Mouse (Mus musculus): ENCODE data around the gene Gpr142.

The Gpr142 gene

DNA sequence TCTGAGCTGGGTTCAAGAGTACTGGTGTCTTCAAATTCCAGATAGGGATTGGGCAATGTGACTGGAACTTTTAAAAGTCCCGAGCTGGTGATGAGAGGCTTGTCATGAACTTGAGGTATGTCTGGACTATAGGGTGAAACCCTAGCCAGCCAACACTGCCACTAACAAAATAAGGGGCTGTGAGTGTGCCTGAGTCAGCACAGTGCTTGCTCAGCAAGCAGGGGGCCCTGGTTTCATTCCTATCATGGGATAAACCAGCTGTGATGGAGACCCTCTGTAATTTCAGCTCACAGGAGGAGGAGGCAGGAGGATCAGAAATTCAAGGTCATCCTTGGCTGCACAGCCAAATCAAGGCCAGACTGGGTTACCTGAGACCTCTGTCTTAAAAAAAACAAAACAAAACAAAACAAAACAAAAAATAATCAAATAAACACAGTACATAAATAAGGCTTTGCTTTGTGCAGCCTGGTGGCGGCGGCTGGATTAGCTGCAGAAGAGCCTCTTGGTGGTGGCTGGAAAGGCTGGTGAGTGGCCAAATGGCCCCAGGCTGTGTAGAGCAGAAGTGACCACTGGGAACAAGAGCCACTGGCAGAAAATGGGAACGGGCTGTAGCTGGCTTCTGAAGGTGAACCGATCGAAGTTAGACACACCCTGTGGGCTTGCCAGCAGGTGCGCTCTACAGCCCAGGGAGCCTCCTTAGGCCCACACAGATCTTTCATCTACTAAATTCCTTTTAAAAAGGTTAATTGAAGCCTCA is 45.9 kb downstream of the Gpr142 start:
- no peak for DNase-seq (ENCODE audit: low spot score in 2 of 2)

DNA sequence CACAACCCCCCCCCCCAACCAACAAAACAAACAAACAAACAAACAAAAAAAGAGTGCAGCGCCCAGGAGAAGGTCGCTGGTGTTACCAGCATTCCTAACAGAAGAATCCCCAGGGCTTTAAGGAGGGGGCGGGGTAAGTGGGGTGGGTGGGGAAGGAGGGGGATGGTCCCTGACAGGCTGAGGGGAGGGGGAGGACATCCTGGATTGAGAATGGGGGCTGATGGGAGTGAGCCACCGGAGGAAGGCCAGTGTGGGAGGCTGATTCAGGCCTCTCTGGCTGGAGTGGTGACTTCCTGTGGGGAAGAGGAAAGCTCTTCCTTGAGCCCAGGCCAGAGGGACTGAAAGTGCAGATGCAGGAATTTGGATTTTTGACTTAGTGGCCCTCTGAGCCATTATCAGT is 47.6 kb downstream of the Gpr142 start:
- DNase-seq (ENCODE audit: low spot score in 2 of 2): no peak

DNA sequence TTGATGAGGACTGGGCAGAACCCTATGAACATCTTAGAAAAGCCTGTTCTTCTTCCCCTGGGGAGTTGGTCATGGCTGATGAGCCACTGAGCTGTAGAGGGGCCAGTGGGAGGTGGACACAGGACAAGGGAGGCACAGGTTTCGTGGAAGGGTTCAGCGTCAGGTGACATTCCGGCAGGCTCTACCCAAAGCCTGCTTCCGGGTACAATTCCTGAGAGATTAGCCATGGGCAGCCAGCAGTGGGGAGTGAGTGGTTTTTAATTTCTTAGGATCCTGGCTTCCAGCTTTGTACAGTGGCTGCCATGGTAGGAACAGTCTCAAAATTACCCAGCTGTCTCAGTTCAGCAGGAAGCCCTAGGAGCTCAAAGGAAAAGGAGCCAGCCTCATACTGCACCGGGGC is 48.3 kb downstream of the Gpr142 start:
- DNase-seq (ENCODE audit: low spot score in 2 of 2): no peak

DNA sequence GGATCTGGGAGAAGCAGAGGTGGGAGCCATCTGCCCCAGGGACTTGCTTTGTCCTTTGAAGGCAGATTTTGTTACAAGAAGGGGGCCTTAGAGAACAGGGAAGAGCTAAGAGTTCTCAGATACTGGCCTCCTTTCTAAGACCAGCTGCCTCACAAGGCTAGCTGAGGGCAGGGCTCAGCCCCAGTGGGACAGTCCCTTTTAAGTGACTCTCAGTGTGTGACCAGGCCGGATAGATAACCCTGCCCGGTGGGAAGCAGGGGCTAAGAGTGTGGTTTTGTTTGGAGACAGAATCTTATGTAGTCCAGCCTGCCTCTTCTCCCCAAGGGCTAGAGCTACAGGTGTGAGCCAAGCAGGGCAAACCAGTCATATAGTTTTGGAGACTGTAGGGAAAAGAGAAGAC is 50.8 kb downstream of the Gpr142 start:
- DNase-seq (ENCODE audit: low spot score in 2 of 2): no peak

DNA sequence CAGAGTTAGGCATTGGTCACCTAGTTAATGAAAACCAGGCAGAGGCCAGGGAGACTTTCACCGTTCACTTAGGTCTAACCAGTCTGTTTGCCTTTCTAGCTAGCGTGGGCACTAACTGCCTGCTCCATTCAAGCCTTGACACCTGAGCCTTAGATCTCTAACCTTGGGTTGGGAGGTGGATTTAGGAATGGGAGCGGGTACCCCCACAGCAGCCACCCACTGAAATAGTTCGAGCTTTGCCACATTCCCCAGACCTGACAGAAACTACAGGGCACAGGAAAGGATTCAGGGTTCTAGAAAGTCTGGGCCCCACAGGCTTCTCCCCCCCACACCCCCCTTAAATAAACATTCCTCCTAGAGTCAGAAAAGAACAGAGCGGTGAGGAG is 51.3 kb downstream of the Gpr142 start:
- DNase-seq (ENCODE audit: low spot score in 2 of 2): no peak

DNA sequence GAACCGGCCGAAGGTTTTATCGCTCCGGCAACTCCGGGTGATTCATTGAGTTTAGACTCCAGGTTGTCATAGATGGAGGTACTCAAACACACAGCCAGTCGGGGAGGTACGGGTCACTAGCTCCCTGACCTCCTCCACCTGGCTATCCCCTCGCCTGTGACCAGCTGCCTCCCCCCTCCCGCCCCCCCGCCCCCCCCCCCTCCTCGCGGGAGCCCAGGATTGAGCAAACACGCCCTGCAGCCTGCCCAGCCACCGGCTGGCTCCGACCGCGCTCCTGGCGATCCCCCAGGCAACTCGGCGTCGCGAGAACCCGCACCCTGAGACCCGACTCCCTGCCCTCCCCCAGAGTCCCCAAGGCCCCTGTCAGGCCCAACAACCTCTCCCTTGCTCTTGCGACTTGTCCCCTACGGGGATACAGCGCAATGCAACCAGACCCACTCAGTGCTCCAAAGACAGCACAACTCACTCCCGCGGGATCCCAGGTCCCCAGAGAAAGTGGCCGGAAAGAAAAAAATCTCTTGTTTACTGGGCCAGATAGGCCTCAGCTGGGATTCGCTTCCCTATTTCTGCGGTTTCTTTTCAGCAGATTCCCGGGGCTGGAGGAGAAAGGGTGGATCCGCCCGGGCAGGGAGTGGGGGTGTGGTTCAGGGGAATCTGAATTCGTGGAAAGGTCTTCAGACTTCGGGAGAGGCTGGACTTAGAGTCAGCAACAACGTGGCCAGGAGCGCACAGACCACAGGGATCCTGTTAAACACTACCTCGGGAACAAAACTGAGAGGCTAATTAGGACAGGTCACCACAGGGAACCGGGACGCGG is 51.9 kb downstream of the Gpr142 start, which contains the start of gene Gprc5c:
Gene Gprc5c, plus strand, starts transcription at position 701 of the 817 bp plus-strand sequence.
- DNase-seq (ENCODE audit: low spot score in 2 of 2): no peak

DNA sequence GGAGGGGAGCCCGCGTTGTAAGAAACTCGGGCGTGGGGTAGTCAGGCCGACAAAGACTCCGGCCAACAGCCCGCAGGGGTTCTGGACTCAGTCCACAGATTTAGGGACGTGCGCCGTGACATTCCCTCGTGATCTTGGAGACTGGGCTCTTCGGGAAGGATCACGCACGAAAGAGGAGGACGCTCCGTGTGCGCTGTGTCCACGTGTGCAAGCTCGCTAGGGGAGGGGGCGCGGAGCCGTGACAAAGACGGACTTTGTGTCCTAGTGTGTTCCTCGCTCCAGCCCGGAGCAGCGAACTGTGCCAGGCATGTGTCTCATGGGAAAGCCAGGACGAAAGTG is 52.5 kb downstream of the Gpr142 start:
- no peak for DNase-seq (ENCODE audit: low spot score in 2 of 2)

DNA sequence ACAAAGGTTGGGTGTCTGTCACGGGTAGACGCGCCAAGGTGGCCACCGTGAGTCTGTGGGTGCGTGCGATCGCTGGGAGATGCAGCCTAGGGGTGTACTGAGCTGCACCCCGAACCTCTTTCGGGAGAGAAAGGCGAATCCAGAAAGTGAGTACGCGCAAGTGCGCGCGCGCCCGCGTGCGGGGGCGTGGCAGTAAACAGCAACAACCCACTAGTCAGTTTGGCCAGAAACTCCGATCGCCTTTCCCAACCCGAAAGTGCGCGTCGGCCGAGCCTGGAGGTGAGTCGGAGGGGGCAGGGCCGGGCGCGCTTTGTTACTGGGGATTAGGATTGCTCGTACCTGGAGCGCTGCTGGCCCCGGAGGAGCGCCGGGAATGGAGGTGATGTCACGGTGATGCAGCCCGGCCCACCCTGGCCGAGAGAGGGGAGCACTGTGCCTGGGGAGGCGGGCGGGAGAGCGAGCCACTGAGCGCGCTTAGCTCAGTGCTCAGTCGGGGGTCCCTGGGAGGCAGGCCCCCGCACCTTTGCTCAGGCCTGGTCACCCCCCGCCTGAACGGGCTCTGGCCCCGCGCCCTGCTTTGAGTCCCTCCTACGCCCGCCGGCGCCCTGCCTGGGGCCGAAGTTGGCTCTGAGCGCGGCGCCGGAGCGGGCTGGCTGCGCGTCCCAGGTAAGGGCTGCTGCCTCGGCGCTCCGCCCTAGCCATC is 53.0 kb downstream of the Gpr142 start:
- DNase-seq (ENCODE audit: low spot score in 2 of 2): no peak

DNA sequence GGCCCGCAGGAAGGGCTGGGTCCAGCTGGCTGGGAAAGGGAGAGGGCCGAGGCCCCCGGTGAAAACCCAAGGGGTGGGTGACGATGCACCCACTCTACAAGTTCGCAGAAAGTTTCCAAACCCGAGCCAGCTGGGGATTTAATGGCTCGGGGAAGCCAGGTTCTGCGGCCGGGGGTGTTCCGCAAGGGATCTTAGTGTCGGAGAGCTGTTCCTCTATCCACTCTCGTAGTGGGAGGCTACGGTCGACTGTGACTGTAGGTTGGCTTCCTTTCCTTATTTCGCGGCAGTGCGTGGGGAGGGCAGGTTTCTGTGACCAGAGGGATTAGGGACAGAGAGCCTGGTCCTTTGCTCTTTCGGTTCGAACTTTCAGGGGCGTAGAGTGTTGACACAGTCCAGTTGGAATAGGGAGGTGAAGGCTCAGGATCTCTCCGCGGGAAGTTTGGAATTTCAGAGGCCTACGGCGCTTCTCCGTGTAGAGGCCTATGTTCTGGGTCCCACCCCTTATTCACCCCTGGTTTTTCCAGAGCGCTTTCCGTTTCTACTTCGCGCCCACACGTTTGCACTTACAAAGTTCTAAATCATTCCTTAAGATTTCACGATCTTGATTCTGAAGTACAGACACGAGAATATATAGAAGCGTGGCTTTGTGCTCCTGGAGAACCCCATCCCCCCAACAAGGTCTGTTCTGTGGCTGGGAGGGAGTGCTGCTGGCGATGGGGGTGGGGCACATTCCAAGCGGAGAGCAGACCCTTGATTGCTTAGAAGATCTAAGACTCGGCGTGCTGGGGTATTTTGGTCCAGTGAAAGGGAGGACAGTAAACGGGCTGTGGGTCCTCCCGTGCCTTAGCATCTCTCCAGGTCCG is 53.8 kb downstream of the Gpr142 start:
- DNase-seq (ENCODE audit: low spot score in 2 of 2): no peak

DNA sequence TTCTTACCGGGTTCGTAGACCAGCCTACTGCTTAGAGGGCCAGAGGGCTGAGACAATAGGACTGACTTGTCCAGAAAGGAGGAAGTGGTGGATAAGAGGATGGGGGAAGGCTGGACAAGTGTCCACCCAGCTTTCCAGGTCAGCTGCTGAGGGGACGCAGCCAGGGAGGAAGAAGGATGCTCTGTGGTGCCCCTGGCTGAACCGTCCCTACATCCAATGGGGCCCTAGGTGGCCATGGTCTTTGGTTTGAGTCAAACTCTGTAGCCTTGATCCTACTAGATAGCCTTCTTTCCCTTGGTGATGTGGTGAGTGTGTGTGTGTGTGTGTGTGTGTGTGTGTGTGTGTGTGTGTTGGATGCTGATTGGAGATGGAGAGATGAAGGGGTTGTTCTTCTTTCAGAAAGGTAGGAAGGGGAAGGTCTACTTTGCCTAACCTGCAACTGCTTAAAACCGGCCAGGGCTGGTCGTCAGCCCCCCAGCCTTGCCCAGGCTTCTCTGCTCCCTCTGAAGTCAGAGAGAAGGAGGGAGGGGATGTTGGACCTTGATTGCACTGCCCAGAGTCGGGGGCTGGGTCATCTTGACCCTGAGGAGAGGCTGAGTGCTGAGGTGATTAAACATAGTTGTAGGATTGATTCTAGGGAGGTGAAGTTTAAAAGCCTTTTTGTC is 54.6 kb downstream of the Gpr142 start:
- no peak for DNase-seq (ENCODE audit: low spot score in 2 of 2)

DNA sequence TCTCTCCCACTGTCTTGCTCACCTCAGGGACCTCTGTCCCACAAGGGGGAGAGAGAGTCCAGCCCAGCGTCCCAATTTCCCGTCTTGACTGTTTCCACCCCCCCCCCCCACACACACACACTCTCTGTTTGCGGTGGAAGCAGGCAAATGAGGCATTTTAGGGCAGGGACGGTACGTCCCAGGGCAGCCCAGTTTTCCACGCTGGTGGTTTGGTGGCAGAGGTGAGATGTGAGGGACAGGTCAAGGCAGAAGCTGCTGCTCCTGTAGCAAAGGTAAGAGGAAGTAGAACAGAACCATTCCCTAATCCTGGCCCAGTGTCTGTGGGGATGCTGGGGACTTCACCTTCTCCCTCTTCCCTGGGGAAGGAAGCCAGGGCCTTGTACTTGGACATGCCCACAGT is 55.9 kb downstream of the Gpr142 start:
- DNase-seq (ENCODE audit: low spot score in 2 of 2): no peak

DNA sequence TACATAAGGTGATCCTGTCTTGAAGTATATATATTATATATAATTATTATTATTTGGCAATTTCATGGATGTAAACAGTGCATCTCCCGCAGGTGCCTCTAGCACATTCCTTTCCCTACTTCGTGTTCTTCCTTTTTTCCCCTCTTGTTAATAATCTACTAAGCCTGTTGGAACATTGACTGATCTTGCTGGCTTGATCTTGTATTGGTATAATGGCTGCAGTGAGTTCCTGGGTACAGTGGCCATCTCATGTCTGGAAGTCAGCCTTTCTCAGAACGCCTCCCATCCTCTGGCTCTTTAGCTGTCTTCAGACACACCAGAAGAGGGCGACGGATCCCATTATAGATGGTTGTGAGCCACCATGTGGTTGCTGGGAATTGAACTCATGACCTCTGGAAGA is 57.4 kb downstream of the Gpr142 start:
- DNase-seq (ENCODE audit: low spot score in 2 of 2): no peak

Data from thymus, postnatal 10 days (tissue).